Mouse (Mus musculus) common myeloid progenitor, adult 5-6 weeks (primary cell): ENCODE results near the gene Rap1gap2. TPM values are rescaled to one million over a fixed set of nuclear protein-coding genes. Genes with fewer than 3 reads are reported as not detected.

ENCODE experiments used
- ATAC-seq: replicated peaks from 2 replicates; pipeline ENCODE4 v1.8.0; 2016; ENCODE audit warnings: low read depth, mild to moderate bottlenecking, moderate TSS enrichment, inconsistent platforms; ENCODE audit not compliant: poor library complexity, severe bottlenecking
- total RNA-seq: library from RNA; stranded (forward); fragments of 200-1000, 187-1606 nt; gene quantifications from 2 replicates; pipeline ENCODE4 v1.2.3, GENCODE M21; 2017

Gene Rap1gap2
- total RNA-seq, 1 experiment from 2014 or later: 2.0 TPM

DNA sequence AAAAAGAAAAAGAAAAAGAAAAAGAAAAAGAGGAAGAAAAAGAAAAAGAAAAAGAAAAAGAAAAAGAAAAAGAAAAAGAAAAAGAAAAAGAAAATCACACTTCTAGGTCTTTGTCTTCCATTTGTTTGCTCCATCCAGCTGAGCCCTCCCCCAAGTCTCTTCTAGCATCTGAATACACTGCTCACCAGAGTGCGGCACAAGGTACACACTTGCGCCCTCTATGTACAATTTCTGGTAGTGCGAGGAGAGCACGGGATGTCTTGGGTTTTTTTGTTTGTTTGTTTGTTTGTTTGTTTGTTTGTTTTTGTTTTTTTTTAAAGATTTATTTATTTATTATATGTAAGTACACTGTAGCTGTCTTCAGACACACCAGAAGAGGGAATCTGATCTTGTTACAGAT is 29.4 kb downstream of the Rap1gap2 start:
- ATAC-seq: peak; percentile 45; the same call in 1 of the 2 replicates

GRCm38 (mm10) chr11:74577068-74577467 is 33.6 kb downstream of the Rap1gap2 start:
- ATAC-seq: peak; percentile 37

- peak; percentile 70 for ATAC-seq
Measured at GRCm38 (mm10) chr11:74575940-74576339, 34.8 kb downstream of the Rap1gap2 start.

- no peak for ATAC-seq
Measured at GRCm38 (mm10) chr11:74574768-74575434, 35.8 kb downstream of the Rap1gap2 start.

- ATAC-seq: peak; percentile 78
Measured at GRCm38 (mm10) chr11:74572459-74573061, 38.2 kb downstream of the Rap1gap2 start.

DNA sequence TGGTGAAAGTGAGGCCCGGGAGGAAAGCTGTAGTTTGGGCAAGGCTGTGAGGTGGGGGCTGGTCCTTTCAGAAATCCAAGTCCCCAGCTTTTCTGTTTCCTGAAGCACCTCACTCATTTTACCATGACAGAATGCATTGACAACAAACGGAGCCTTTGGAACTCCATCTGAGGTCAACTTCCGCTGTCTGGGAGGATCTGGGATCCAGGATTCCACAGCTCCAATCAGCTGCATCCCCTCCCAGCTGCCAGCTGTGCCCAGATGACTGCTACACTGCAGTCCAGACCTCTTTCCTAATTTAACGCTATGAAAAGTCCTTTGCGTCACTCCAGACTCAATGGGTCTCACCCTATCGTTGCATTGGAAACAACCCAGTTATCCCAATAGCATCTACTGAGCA is 41.0 kb downstream of the Rap1gap2 start:
- ATAC-seq: no peak

DNA sequence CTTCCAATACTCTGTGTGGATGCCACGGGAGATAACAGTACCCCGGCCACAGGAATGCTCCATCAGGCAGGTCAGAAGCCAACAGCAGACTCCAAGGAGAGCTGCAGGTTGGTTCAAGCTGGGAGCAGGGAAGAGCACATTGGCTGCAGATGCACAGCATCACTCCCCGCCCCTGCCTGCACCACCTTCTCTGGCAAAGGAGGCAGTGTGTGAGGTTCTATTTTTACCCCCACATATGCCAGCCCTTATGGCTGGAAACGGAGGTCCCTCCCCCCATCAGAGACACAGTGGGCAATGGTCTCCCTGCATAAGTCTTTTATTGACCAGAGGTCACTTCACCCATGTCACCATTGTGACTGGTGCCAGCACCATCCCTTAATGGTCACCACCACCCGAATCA is 42.3 kb downstream of the Rap1gap2 start:
- ATAC-seq: no peak

- no peak for ATAC-seq
Measured at GRCm38 (mm10) chr11:74568004-74568403, 42.7 kb downstream of the Rap1gap2 start.

- no peak for ATAC-seq
Measured at GRCm38 (mm10) chr11:74566326-74566874, 44.3 kb downstream of the Rap1gap2 start.

GRCm38 (mm10) chr11:74561392-74561791 is 49.3 kb downstream of the Rap1gap2 start:
- ATAC-seq: no peak

GRCm38 (mm10) chr11:74560600-74561227 is 50.0 kb downstream of the Rap1gap2 start:
- ATAC-seq: peak; percentile 50

DNA sequence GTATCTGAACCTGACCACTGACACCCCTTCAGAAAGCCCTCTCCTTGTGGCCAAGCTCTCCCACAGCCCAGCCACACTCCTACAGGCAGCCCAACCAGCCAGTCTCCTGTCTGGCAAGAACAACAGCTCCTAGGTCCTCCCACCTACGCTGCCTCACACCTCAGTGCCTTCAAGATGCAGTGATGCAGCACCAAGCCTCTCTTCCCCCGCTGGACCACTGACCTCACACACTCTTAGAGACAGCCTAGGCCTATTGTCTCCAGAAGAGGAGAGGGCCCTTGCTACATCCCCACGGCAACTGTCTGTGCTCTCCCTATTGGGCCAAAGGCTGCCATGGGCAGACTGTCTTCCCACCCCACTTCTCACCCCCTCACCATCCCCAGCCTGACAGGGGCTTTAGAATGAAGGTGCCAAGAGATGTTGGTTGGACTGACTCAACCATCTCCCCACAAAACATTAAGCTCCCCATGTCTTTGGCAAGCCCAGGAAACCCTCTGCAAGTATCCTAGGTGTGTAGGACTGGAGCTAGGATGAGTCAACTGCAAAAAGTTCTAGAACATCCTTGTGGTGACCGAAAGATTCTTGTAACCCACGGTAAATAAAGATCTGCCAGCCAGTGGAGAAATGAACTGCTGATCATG is 50.8 kb downstream of the Rap1gap2 start:
- no peak for ATAC-seq

DNA sequence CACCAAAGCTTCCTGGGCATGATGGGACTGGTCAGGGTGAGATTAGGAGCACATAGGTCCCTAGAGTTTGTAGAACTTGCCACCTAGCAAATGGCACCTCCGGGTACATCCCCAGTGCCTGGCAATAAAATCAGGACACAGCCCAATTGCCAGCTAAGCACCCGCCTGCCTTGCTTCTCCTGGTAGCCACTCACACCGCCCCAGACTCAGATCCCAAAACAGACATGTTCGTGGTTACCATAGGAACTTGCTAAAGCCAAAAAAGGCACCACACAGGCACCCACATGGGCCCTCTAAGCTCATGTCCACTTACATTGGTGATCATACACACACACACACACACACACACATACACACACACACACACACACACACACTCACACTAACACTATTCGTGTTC is 51.8 kb downstream of the Rap1gap2 start:
- no peak for ATAC-seq

DNA sequence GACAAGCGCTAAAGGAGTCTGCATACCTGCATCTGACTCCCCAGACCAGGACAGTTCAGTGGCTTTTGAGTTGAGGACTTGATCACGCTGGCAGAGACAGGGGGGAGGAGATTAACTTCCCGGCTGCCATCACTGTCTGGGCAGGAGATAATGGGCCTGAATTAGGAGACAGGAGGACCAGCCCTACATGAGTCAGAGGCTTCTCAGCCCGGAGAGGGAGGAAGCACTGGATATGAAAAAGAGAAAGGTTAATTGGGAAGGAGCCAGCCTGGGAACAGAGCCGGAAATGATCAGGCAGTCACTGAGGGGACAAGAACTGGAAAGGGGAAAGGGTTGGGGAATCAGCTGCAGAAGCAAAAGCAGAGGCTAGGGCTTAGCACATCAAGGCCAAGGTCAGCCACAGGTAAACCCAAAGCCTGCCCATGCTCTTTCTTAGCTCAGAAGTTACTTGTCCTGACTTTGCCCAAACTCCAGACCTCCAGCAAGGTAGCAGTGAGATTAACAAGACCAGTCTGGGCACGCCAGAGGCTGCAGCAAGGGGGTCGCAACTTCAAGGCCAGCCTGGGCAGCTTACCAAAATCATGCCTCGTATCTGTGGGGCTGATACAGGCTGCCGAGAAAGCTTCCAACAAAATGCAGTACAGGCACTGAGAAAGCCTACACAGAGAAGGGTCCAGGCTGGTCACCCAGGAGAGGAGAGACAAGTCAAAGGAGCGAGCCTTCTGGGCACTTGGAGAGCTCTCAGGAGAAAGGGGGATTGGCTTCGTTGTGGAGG is 53.1 kb downstream of the Rap1gap2 start:
- no peak for ATAC-seq

DNA sequence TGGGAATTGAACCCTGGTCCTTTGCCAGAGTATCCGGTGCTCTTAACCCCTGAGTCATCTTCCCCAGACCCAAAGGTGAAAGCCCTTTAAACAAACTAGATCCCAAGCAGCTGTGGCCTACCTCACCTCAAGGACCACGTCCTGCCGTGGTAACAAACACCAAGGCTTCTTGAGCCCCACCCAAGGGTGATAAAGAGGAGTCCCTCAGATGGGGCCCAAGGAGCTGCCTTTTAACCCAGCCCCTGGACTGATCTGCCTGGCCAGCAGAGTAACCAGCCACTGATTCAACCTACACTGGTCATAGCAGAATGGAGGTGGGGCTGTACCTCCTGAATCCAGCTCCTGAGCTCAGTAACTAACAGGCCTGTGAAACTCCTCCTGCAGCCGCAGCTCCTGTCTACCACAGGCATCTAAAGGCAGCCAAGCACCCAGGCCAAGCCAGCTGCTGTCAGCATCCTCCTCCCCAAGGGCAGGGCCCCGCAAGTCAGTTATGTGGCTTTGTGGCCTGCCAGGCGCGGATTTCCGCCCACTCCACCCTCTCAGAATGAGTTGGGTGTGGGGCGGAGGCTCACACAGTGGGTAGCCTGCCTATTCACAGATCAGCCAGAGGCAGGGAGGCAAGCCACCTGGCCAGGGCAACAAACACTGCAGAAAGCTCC is 54.9 kb downstream of the Rap1gap2 start:
- peak; percentile 75 for ATAC-seq

DNA sequence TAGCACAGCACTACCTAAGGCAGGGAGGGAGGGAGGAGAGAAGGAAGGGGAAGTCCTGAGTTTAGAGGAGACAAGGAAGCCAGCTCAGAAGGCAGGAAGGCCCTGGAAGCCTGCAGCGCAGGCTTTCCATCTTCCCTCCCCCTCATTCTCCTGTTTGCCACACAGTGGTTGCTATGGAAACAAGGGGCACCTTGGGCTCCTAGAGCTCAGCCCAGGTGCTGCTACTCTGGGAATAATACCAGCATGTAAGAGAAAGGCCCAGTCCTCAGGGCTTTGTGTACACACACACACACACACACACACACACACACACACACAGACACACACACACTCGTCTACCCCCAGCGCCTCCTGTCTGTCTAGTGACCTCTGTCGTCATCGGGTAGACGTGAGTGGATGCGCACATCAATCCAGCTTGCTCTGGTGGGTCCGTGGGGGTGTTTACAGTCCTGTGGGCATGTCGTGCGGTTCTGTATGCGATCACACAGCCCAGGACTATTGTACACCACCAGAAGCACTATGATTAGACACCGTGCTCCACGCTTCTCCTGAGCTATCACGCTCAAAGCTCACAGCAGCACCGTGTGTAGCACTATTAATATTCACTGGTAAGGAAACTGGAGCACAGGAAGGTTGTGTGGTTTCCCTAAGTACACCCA is 55.9 kb downstream of the Rap1gap2 start:
- ATAC-seq: no peak

- no peak for ATAC-seq
Measured at GRCm38 (mm10) chr11:74551568-74551967, 59.1 kb downstream of the Rap1gap2 start.

- ATAC-seq: no peak
Measured at GRCm38 (mm10) chr11:74550615-74551102, 60.1 kb downstream of the Rap1gap2 start.
